Mouse (Mus musculus) spleen, embryonic (tissue): Measurements from ENCODE around the gene Pnliprp1.

Source experiments
- CTCF ChIA-PET: fragments of 350-600 bp; sonication (Branson Sonifier 250); formaldehyde crosslinking; loops from one replicate; lab custom pipeline; 2022; lab: Charles Lee

Gene Pnliprp1

GRCm38 (mm10) chr19:58776461-58776860, 47.8 kb downstream of the Pnliprp1 start:
- CTCF ChIA-PET = no interaction called here

GRCm38 (mm10) chr19:58781566-58781965, 52.9 kb downstream of the Pnliprp1 start:
- CTCF ChIA-PET = no interaction called here

- CTCF ChIA-PET = no interaction called here
Measured at GRCm38 (mm10) chr19:58783938-58784337, 55.3 kb downstream of the Pnliprp1 start.

GRCm38 (mm10) chr19:58789194-58789593, 60.5 kb downstream of the Pnliprp1 start:
- CTCF ChIA-PET = no interaction called here
